Mouse (Mus musculus) skeletal muscle tissue, postnatal 0 days (tissue): ENCODE data around the gene Katnal1. TPM values are rescaled to one million over a fixed set of nuclear protein-coding genes. Genes with fewer than 3 reads are reported as not detected.

Experiments used
- polyA plus RNA-seq: library from polyadenylated mRNA; unstranded; fragments of >200 nt; fragmentation: Nextera tagmentation; extraction: Ambion mirVana; gene quantifications from 2 replicates; pipeline ENCODE4 v1.2.1, GENCODE M21; 2015

Katnal1 gene
- 6.9 and 9.6 TPM in 2 replicates for polyA plus RNA-seq

DNA sequence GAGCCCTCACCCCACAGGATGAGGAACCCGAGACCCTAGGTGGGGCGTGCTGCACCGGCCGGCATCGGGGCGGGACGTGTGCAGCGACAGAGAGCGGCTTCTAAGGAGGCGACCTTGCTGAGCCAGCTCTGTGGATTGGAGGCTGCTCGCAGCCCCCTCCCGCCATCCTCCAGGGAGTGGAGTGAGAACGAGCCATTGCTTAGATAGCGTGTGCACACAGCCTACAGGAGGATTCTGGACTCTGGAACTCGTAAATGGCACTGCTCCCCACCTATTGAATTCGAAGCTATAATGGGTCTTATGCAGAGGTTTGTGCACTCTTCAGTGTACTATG is at the start of gene Katnal1:
Katnal1 (minus strand) TSS at position 205 of the 334 bp plus-strand sequence.

Other genes with a start within 250 kb of the Katnal1 start
- gene Gm42791, start 65.8 kb upstream of the Katnal1 start, polyA plus RNA-seq, result not detected in 2 replicates